Mouse (Mus musculus) liver, embryonic 14.5 days (tissue): ENCODE data around the gene Pla2g4c.

ENCODE experiments used
- CTCF ChIP-seq: IDR thresholded peaks from 2 replicates; pipeline ENCODE4 v1.5.1; 2016; ENCODE audit warnings: antibody characterized with exemption, low read depth, control low read depth
- EP300 ChIP-seq: IDR thresholded peaks from 2 replicates; pipeline ENCODE4 v1.6.1; 2016; ENCODE audit warnings: antibody characterized with exemption, low read depth

- TF ChIP-seq CTCF, result no peak
- no peak for TF ChIP-seq EP300
Observed at GRCm38 (mm10) chr7:13324316-13324715, at the start of gene Pla2g4c.
